Mouse (Mus musculus) embryonic fibroblast, embryonic 13.5 days (primary cell): ENCODE results near the gene Tmem143.

Experiments
- CTCF ChIP-seq: IDR thresholded peaks from 2 replicates; pipeline ENCODE4 v1.5.1; 2011; ENCODE audit warnings: mild to moderate bottlenecking, control low read depth, low read length, moderate library complexity, borderline replicate concordance; ENCODE audit not compliant: insufficient read depth
- POLR2A ChIP-seq: IDR thresholded peaks from 2 replicates; pipeline ENCODE4 v1.6.1; 2011; ENCODE audit warnings: low read depth, mild to moderate bottlenecking, control low read depth, low read length, moderate library complexity

GRCm38 (mm10) chr7:45956611-45957010, 59.9 kb downstream of the Tmem143 start:
- TF ChIP-seq CTCF (no peak), POLR2A (no peak)
